Mouse (Mus musculus) intestine, postnatal 0 days (tissue): ENCODE measurements around the gene Sel1l2. TPM values are rescaled to one million over a fixed set of nuclear protein-coding genes. Genes with fewer than 3 reads are reported as not detected.

Experiments
- ATAC-seq: fragments of 200-750 bp; cut with Nextera tagmentation; 2 replicates; pipeline ENCODE4 v1.8.0; 2017; ENCODE audit warnings: mild to moderate bottlenecking, moderate TSS enrichment, moderate library complexity
- H3K27ac ChIP-seq: fragments of 300-500 bp; sonication (generic); 2 replicates; pipeline ENCODE4 v1.5.1; 2014; ENCODE audit warnings: mild to moderate bottlenecking, low read depth, low read length, moderate library complexity
- H3K27me3 ChIP-seq: fragments of 300-500 bp; sonication (generic); replicated peaks from 2 replicates; pipeline ENCODE4 v1.6.1; 2014; ENCODE audit warnings: low read length, mixed read lengths; ENCODE audit not compliant: control insufficient read depth, insufficient read depth
- H3K36me3 ChIP-seq: fragments of 300-500 bp; sonication (generic); 2 replicates; pipeline ENCODE4 v1.6.1; 2014; ENCODE audit warnings: mild to moderate bottlenecking, moderate library complexity; ENCODE audit not compliant: control insufficient read depth, insufficient read depth
- H3K4me1 ChIP-seq: fragments of 300-500 bp; sonication (generic); replicated peaks from 2 replicates; pipeline ENCODE4 v1.6.1; 2014; ENCODE audit warnings: antibody characterized with exemption, low read length, mixed read lengths; ENCODE audit not compliant: control insufficient read depth, insufficient read depth
- H3K4me2 ChIP-seq: fragments of 300-500 bp; sonication (generic); replicated peaks from 2 replicates; pipeline ENCODE4 v1.6.1; 2014; ENCODE audit warnings: low read depth, mild to moderate bottlenecking, moderate library complexity
- H3K4me3 ChIP-seq: fragments of 300-500 bp; sonication (generic); 2 replicates; pipeline ENCODE4 v1.5.1; 2014; ENCODE audit warnings: low read depth, low read length
- H3K9ac ChIP-seq: fragments of 300-500 bp; sonication (generic); 2 replicates; pipeline ENCODE4 v1.6.1; 2014; ENCODE audit warnings: mild to moderate bottlenecking, low read depth, low read length
- H3K9me3 ChIP-seq: fragments of 300-500 bp; sonication (generic); 2 replicates; pipeline ENCODE4 v1.6.1; 2016; ENCODE audit warnings: mixed run types; ENCODE audit not compliant: control insufficient read depth
- CTCF ChIP-seq: sonication (generic); IDR thresholded peaks from 2 replicates; pipeline ENCODE4 v1.5.1; 2016; ENCODE audit warnings: low read depth, mild to moderate bottlenecking, control low read depth, antibody characterized with exemption, moderate library complexity
- WGBS: fragments of 180-500 bp; shearing (Covaris S2); extraction: QIAGEN DNeasy Blood & Tissue Kit; methylation state at CpG from one replicate; pipeline ENCODE4 v1.1.7; 2014; 5-methylcytosine and 5-hydroxymethylcytosine counted together
- polyA plus RNA-seq: library from polyadenylated mRNA; unstranded; fragments of >200 nt; fragmentation: Nextera tagmentation; extraction: Ambion mirVana; gene quantifications from 2 replicates; pipeline ENCODE4 v1.2.1, GENCODE M21; 2015

Sel1l2 gene
- polyA plus RNA-seq, 1 experiment from 2014 or later = not detected

DNA sequence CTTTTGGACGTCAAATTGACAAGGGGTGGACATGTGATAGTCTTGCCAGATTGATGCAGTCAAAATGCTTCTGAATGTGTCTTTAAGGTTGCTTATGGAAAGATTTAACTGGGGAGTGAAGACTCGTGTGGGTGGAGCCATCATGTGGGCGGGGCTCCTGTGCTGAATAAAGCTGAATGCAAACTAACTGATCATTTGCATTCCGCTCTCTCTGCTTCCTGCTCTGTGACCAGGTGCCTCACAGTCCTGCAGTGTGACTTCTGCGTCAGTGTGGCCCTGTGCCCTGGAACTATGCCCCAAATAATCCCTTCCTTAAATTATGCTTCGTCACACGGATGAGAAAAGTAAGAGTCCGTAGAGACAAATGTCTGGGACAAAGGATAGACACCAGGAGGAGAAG is 108.7 kb downstream of the Sel1l2 start:
- H3K27me3 ChIP-seq = no peaks in the 10 kb centered on the region
- H3K36me3 ChIP-seq = no peaks in the 10 kb centered on the region
- no peak overlapping the region for H3K4me2 ChIP-seq
- TF ChIP-seq CTCF = no peak
- H3K9ac ChIP-seq = no peak overlapping the region
- no peak for ATAC-seq
- 51% methylated on average over 8 of the region's 8 CpGs for WGBS
- no peak overlapping the region for H3K4me3 ChIP-seq
- no peaks in the 10 kb centered on the region for H3K4me1 ChIP-seq
- H3K9me3 ChIP-seq = no peaks in the 10 kb centered on the region
- H3K27ac ChIP-seq = no peak overlapping the region

DNA sequence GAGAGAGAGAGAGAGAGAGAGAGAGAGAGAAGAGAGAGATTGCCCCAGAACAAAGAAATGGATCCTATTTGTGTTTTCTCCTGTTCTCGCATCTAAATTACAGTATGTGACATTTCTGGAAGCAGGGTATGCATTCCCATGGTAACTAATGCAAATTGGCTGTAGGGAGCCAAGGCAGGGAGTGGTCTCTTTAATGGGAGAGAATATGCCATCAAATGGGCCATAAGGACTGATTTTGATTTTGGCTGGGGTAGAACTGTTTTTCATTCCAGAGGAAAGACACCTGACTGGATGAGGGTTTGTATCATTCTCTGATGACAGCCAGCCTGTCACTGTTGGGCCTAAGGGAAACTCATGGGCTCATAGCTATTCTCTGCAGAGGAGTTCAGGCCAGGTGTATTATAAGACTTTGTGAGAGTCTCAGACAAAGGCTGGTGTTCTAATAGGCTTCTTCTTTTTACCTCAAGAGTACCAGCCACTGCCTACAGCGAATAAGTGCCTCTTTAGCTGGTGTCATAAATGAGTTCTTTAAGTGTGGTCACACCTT is 133.8 kb downstream of the Sel1l2 start:
- Histone ChIP-seq H3K36me3 (no peaks in the 10 kb centered on the region), H3K4me1 (no peaks in the 10 kb centered on the region), H3K4me3 (no peak overlapping the region), H3K27me3 (no peaks in the 10 kb centered on the region), H3K9me3 (no peaks in the 10 kb centered on the region), H3K27ac (no peak overlapping the region), H3K9ac (no peak overlapping the region), H3K4me2 (no peak overlapping the region)
- TF ChIP-seq CTCF = no peak
- 84% methylated on average over 2 of the region's 2 CpGs for WGBS
- no peak for ATAC-seq

- Histone ChIP-seq H3K27ac (no peak overlapping the region), H3K36me3 (no peaks in the 10 kb centered on the region), H3K9ac (no peak overlapping the region), H3K4me2 (no peak overlapping the region), H3K9me3 (no peaks in the 10 kb centered on the region), H3K4me1 (no peaks in the 10 kb centered on the region), H3K27me3 (no peaks in the 10 kb centered on the region), H3K4me3 (no peak overlapping the region)
- 77% methylated on average over 7 of the region's 7 CpGs for WGBS
- ATAC-seq = no peak
- TF ChIP-seq CTCF = no peak
Observed at GRCm38 (mm10) chr2:140254256-140254655, 135.2 kb downstream of the Sel1l2 start.

DNA sequence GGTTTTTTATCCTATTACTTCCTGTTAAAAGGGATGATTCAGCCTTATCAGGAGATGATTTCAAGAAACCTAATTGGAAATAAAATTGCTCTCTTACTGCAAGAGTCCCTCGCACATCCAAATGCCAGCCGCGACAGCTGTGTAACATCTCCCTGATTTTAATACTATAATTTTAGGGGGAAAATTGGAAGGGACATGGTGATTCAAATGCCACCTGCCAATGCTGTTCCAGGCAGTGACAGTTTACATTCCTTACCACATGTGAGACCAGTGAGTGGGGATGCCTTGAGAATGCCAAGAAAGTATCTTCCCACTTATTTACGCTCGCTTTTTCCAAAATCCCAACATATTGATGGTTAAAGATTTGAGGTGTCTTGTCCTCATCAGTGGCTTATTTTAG is 146.4 kb downstream of the Sel1l2 start:
- 94% methylated on average over 5 of the region's 5 CpGs for WGBS
- Histone ChIP-seq H3K27ac (no peak overlapping the region), H3K4me3 (no peak overlapping the region), H3K27me3 (no peaks in the 10 kb centered on the region), H3K9me3 (no peaks in the 10 kb centered on the region), H3K4me2 (no peak overlapping the region), H3K36me3 (no peaks in the 10 kb centered on the region), H3K4me1 (no peaks in the 10 kb centered on the region), H3K9ac (no peak overlapping the region)
- no peak for TF ChIP-seq CTCF
- ATAC-seq = no peak

GRCm38 (mm10) chr2:140242398-140242797 is 147.1 kb downstream of the Sel1l2 start:
- no peaks in the 10 kb centered on the region for H3K9me3 ChIP-seq
- 80% methylated on average over 5 of the region's 5 CpGs for WGBS
- H3K27ac ChIP-seq = no peak overlapping the region
- no peak overlapping the region for H3K4me3 ChIP-seq
- no peak overlapping the region for H3K4me2 ChIP-seq
- H3K9ac ChIP-seq = no peak overlapping the region
- no peaks in the 10 kb centered on the region for H3K4me1 ChIP-seq
- no peaks in the 10 kb centered on the region for H3K27me3 ChIP-seq
- no peak for TF ChIP-seq CTCF
- ATAC-seq = no peak
- no peaks in the 10 kb centered on the region for H3K36me3 ChIP-seq

- no peaks in the 10 kb centered on the region for H3K4me1 ChIP-seq
- H3K27me3 ChIP-seq = no peaks in the 10 kb centered on the region
- TF ChIP-seq CTCF = no peak
- no peak overlapping the region for H3K27ac ChIP-seq
- H3K4me3 ChIP-seq = no peak overlapping the region
- H3K4me2 ChIP-seq = no peak overlapping the region
- no peaks in the 10 kb centered on the region for H3K36me3 ChIP-seq
- ATAC-seq = no peak
- H3K9me3 ChIP-seq = no peaks in the 10 kb centered on the region
- WGBS = 55% methylated on average over 6 of the region's 6 CpGs
- H3K9ac ChIP-seq = no peak overlapping the region
Observed at GRCm38 (mm10) chr2:140237245-140237644, 152.3 kb downstream of the Sel1l2 start.

DNA sequence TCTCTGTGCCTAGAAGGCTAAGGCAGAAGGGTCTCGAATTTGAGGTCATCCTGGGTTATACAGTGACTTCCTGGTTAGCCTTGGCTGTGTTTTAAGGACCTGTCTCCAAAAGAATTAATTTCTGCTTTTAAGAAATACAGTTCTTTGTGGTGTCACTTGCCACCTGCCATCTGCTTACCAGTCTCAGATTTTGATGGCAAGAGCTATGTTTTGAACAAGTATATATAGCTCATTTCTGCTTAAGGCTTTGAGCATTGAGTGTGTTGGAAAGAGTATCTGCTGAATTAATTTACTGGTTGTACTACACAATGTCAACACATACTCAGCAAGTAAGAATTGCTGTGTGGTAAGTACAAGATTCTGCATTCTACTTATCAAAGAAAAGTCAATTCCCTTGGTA is 159.2 kb downstream of the Sel1l2 start:
- H3K27me3 ChIP-seq = no peaks in the 10 kb centered on the region
- H3K4me2 ChIP-seq = no peak overlapping the region
- no peak for ATAC-seq
- H3K9me3 ChIP-seq = no peaks in the 10 kb centered on the region
- WGBS = 40% methylated on average over 1 of the region's 1 CpGs
- no peak overlapping the region for H3K9ac ChIP-seq
- H3K4me3 ChIP-seq = no peak overlapping the region
- H3K27ac ChIP-seq = no peak overlapping the region
- no peak for TF ChIP-seq CTCF
- H3K4me1 ChIP-seq = no peaks in the 10 kb centered on the region
- no peaks in the 10 kb centered on the region for H3K36me3 ChIP-seq
